Mouse (Mus musculus) forebrain, embryonic 11.5 days (tissue): ENCODE measurements around the gene Ftl1. TPM values are rescaled to one million over a fixed set of nuclear protein-coding genes. Genes with fewer than 3 reads are reported as not detected.
"Not testable (repeated sequence)": the region's sequence is repeated elsewhere in the genome, so short reads cannot be mapped to it uniquely, and the experiment has no call there.

Source experiments
- ATAC-seq: fragments of 200-750 bp; cut with Nextera tagmentation; replicated peaks from 2 replicates; pipeline ENCODE4 v1.8.0; 2017; ENCODE audit warnings: moderate TSS enrichment; ENCODE audit not compliant: low FRiP score
- DNase-seq: peaks from one replicate; pipeline ENCODE4 v3.0.0-alpha.2; 2017; ENCODE audit warnings: low spot score
- H3K27ac ChIP-seq: fragments of 300-500 bp; sonication (generic); 2 replicates; pipeline ENCODE4 v1.5.1; 2014; ENCODE audit warnings: low read depth, low read length
- H3K27me3 ChIP-seq: fragments of 300-500 bp; sonication (generic); 2 replicates; pipeline ENCODE4 v1.6.1; 2014; ENCODE audit warnings: mild to moderate bottlenecking, low read length, mixed read lengths; ENCODE audit not compliant: control insufficient read depth, insufficient read depth
- H3K36me3 ChIP-seq: fragments of 300-500 bp; sonication (generic); 2 replicates; pipeline ENCODE4 v1.6.1; 2014; ENCODE audit warnings: mild to moderate bottlenecking, low read length, moderate library complexity, mixed read lengths; ENCODE audit not compliant: control insufficient read depth, insufficient read depth
- H3K4me1 ChIP-seq: fragments of 300-500 bp; sonication (generic); replicated peaks from 2 replicates; pipeline ENCODE4 v1.6.1; 2014; ENCODE audit warnings: low read length, mixed read lengths; ENCODE audit not compliant: control insufficient read depth, insufficient read depth
- H3K4me2 ChIP-seq: fragments of 300-500 bp; sonication (generic); 2 replicates; pipeline ENCODE4 v1.6.1; 2014; ENCODE audit warnings: low read depth, mild to moderate bottlenecking, low read length, moderate library complexity, mixed read lengths; ENCODE audit not compliant: severe bottlenecking
- H3K4me3 ChIP-seq: fragments of 300-500 bp; sonication (generic); 2 replicates; pipeline ENCODE4 v1.5.1; 2014; ENCODE audit warnings: low read depth, low read length
- H3K9ac ChIP-seq: fragments of 300-500 bp; sonication (generic); 2 replicates; pipeline ENCODE4 v1.6.1; 2014; ENCODE audit warnings: low read length
- H3K9me3 ChIP-seq: fragments of 300-500 bp; sonication (generic); 2 replicates; pipeline ENCODE4 v1.6.1; 2016; ENCODE audit warnings: low read length, mixed read lengths; ENCODE audit not compliant: control insufficient read depth
- WGBS: fragments of 180-500 bp; shearing (Covaris S2); extraction: QIAGEN DNeasy Blood & Tissue Kit; methylation state at CpG from one replicate; pipeline ENCODE4 v1.1.7; 2014; 5-methylcytosine and 5-hydroxymethylcytosine counted together
- polyA plus RNA-seq: library from polyadenylated mRNA; unstranded; fragments of >200 nt; fragmentation: Nextera tagmentation; extraction: Ambion mirVana; gene quantifications from 2 replicates; pipeline ENCODE4 v1.2.1, GENCODE M21; 2014

Gene Ftl1
- 4,947 and 5,145 TPM in 2 replicates for polyA plus RNA-seq

GRCm38 (mm10) chr7:45459564-45460140 lies at the start of gene Ftl1:
Gene Ftl1 (minus strand): TSS chr7:45459884.
- not testable (repeated sequence) for H3K27me3 ChIP-seq, H3K36me3 ChIP-seq, H3K4me1 ChIP-seq, H3K9me3 ChIP-seq
- DNase-seq (peak; percentile 99), ATAC-seq (peak; percentile 97)
- under 1% methylated on average over 28 of the region's 37 CpGs for WGBS
- Histone ChIP-seq H3K9ac (peak within 1 kb of the TSS; percentile 92), H3K4me2 (peak within 1 kb of the TSS; percentile 81), H3K27ac (peak within 1 kb of the TSS; percentile 89), H3K4me3 (peak within 1 kb of the TSS; percentile 82)

DNA sequence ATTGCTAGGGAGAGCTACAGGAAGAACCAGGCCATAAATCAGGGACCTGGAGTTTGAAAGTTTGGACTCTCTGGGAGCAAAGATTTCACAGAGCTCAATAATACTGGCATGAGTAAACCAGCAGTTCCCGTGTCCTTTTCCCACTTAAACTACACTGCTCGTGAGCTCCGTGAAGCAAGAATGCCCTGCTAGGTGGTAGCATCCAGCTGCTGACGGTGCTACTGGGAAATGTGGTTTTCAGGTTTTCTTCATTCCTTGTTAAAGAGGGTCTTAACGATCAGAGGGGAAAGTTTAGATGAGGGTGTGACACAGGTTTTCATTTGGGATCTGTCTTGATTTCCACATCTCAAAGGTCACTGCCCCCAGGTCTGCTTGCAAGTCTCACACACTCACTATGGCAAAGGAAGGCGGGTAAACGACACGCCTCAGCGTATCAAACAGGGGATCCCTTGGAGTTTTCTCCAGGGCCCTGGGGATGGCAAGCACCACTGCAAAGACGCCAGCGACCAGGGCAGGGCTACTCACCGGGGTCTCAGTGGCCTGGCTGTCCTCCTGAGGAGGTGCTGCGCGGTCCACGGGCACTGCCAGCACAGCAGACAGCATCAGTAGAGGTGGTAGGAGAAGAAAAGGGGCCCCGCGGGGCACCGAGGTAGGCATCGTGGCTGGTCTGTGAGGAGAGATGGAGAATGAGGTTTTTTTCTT lies 49.6 kb upstream of the Ftl1 start:
- no peak overlapping the region for H3K27ac ChIP-seq
- H3K9me3 ChIP-seq: no peaks in the 10 kb centered on the region
- peak overlapping the region; percentile 73 for H3K9ac ChIP-seq
- H3K4me2 ChIP-seq: peak overlapping the region; percentile 72
- DNase-seq (no peak), ATAC-seq (peak; percentile 11; the same call in 1 of the 2 replicates)
- no peaks in the 10 kb centered on the region for H3K27me3 ChIP-seq
- H3K36me3 ChIP-seq: no peaks in the 10 kb centered on the region; the same call in 1 of the 2 replicates
- WGBS: 53% methylated on average over 19 of the region's 19 CpGs
- peaks cover 7% of the 10 kb centered on the region; the same call in 1 of the 2 replicates for H3K4me1 ChIP-seq
- H3K4me3 ChIP-seq: peak overlapping the region; percentile 61

- H3K9ac ChIP-seq: no peak overlapping the region
- H3K27me3 ChIP-seq: no peaks in the 10 kb centered on the region
- no peak for ATAC-seq
Observed at GRCm38 (mm10) chr7:45508561-45508960, 48.9 kb upstream of the Ftl1 start.

DNA sequence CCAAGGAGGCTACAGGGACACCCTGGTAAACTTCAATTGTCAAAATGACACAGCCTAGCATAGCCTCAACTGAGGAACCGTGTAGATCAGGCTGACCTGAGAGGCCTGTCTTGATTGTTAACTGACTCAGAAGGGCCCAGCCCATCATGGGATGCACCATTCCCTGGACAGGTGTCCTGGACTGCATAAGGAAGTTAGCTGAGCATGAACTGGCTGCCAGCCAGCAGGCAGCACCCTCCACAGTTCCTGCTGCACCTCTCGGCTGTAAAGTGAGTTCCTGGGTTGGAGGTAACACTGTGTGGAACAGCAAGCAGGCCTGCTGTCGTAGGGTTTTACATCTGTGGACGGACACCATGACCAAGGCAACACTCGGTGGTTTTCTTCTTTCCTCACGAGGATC lies 47.9 kb upstream of the Ftl1 start:
- no peak for DNase-seq
- Histone ChIP-seq H3K4me2 (no peak overlapping the region), H3K9ac (no peak overlapping the region), H3K36me3 (no peaks in the 10 kb centered on the region; the same call in 1 of the 2 replicates), H3K27ac (no peak overlapping the region), H3K9me3 (no peaks in the 10 kb centered on the region), H3K4me3 (no peak overlapping the region), H3K27me3 (no peaks in the 10 kb centered on the region), H3K4me1 (peaks cover 7% of the 10 kb centered on the region; the same call in 1 of the 2 replicates)
- no peak for ATAC-seq
- WGBS: 90% methylated on average over 6 of the region's 6 CpGs

More at GRCm38 (mm10) chr7:45508561-45508960, 48.9 kb upstream of the Ftl1 start:
- Histone ChIP-seq H3K4me3 (no peak overlapping the region), H3K9me3 (no peaks in the 10 kb centered on the region), H3K4me1 (peaks cover 7% of the 10 kb centered on the region; the same call in 1 of the 2 replicates), H3K27ac (no peak overlapping the region), H3K36me3 (no peaks in the 10 kb centered on the region; the same call in 1 of the 2 replicates), H3K4me2 (no peak overlapping the region)
- 91% methylated on average over 6 of the region's 6 CpGs for WGBS
- DNase-seq: no peak

DNA sequence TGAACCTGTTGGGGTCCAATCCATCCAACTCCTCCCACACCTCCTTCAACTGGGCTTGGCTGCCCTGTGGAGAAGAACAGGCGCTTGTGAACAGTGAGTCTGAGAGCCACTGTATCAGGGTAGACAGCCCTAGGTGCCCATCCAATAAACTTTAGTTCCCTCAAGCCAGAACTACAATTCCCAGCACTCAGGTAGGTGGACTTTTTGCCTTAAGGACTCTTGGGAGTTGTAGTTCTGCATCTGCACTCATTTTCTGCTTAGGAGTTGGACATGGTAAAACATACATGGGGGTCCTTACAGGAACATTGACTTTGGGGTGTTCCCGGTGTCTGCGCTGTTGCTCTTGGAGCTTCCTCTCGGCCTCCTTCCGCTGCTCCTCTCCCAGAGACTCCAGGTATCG lies 38.7 kb upstream of the Ftl1 start:
- H3K36me3 ChIP-seq: peaks cover 6% of the 10 kb centered on the region; the same call in 1 of the 2 replicates
- no peaks in the 10 kb centered on the region for H3K4me1 ChIP-seq
- WGBS: 95% methylated on average over 6 of the region's 6 CpGs
- no peaks in the 10 kb centered on the region for H3K9me3 ChIP-seq
- DNase-seq (no peak), ATAC-seq (no peak)
- no peak overlapping the region for H3K9ac ChIP-seq
- H3K4me3 ChIP-seq: no peak overlapping the region
- no peak overlapping the region for H3K27ac ChIP-seq
- no peak overlapping the region for H3K4me2 ChIP-seq
- H3K27me3 ChIP-seq: no peaks in the 10 kb centered on the region

DNA sequence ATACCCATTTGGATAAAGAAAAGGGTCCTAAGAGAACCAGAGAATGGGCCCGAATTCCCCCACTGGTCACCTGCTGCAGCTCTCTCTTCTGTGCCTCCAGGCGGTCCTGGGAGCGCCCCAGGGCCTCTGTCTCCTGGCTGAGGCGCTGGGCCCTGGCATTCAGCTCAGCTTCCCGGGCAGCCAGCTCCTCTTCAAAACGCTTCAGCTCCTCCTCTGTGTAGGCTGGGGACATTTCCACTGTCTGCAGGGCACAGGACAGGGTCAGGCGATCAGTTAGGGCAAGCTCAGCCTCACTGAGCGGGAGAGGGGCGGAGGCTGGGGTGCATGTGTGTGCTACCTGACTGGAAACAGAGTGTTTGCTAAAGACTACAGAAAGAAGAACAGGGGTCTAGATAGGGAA lies 34.9 kb upstream of the Ftl1 start:
- H3K4me1 ChIP-seq: peaks cover 5% of the 10 kb centered on the region; the same call in 1 of the 2 replicates
- H3K9me3 ChIP-seq: no peaks in the 10 kb centered on the region
- H3K36me3 ChIP-seq: peaks cover 7% of the 10 kb centered on the region; the same call in 1 of the 2 replicates
- no peak for ATAC-seq
- no peak overlapping the region for H3K9ac ChIP-seq
- H3K27me3 ChIP-seq: no peaks in the 10 kb centered on the region; the same call in 1 of the 2 replicates
- no peak for DNase-seq
- no peak overlapping the region for H3K27ac ChIP-seq
- WGBS: 88% methylated on average over 9 of the region's 9 CpGs
- no peak overlapping the region for H3K4me3 ChIP-seq
- no peak overlapping the region for H3K4me2 ChIP-seq

DNA sequence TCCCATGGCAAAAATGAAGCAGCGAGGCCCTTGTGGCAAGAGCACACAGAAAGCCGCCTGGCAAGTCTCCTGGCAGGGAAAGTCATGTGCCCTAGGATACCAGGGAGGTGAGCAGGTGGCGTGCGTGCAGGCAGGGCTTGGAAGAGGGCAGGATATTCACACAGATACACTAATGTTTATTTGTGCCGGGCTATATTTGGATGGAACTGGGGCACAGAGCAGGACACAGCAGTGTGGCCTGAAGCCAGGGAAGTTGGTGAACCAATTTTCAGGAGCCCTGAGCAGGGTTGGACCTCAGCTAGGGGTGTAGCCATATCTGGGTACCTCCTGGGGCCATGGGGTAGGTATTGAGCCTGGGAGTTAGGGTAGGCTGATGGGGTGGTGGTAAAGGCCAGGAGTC lies 33.3 kb upstream of the Ftl1 start:
- Histone ChIP-seq H3K4me2 (no peak overlapping the region), H3K27me3 (no peaks in the 10 kb centered on the region; the same call in 1 of the 2 replicates), H3K9me3 (no peaks in the 10 kb centered on the region), H3K27ac (no peak overlapping the region), H3K4me3 (no peak overlapping the region), H3K4me1 (peaks cover 8% of the 10 kb centered on the region), H3K36me3 (peaks cover 3% of the 10 kb centered on the region; the same call in 1 of the 2 replicates), H3K9ac (no peak overlapping the region)
- WGBS: 94% methylated on average over 5 of the region's 5 CpGs
- ATAC-seq: no peak
- DNase-seq: no peak

DNA sequence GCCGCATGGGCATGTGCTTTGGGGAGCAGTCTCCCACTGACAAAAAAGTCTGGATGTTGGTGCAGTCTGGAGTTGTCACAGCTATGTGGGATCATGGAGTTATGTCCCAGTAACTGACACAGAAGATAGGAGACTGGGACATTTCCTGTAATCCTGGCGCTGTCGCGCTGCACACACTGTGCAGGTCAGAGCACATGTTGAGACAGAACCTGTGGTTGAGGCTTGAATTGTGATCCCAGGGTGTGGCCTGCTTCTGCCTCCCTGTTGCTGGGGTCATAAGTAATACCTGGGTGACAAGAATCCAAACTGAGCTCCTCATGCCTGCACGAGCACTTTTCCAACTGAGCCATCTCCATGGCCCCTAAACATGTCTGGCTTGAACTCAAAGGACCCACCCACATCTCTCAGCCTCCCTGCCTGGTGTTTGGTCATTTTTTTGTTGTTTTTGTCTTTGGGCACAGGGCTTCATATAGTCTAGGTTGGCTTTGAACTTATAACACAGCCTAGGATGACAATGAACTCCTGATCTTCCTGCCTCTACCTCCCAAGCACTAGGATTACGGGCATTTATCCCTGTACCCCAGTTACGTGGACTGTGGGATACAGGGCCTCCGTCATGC lies 32.7 kb upstream of the Ftl1 start:
- ATAC-seq: no peak
- H3K4me1 ChIP-seq: peaks cover 11% of the 10 kb centered on the region
- no peak overlapping the region for H3K9ac ChIP-seq
- H3K27me3 ChIP-seq: no peaks in the 10 kb centered on the region; the same call in 1 of the 2 replicates
- H3K9me3 ChIP-seq: no peaks in the 10 kb centered on the region
- no peak overlapping the region for H3K4me3 ChIP-seq
- 94% methylated on average over 8 of the region's 8 CpGs for WGBS
- H3K4me2 ChIP-seq: no peak overlapping the region
- no peak overlapping the region for H3K27ac ChIP-seq
- H3K36me3 ChIP-seq: peaks cover 3% of the 10 kb centered on the region; the same call in 1 of the 2 replicates
- DNase-seq: no peak
